In the genomic region with DNA sequence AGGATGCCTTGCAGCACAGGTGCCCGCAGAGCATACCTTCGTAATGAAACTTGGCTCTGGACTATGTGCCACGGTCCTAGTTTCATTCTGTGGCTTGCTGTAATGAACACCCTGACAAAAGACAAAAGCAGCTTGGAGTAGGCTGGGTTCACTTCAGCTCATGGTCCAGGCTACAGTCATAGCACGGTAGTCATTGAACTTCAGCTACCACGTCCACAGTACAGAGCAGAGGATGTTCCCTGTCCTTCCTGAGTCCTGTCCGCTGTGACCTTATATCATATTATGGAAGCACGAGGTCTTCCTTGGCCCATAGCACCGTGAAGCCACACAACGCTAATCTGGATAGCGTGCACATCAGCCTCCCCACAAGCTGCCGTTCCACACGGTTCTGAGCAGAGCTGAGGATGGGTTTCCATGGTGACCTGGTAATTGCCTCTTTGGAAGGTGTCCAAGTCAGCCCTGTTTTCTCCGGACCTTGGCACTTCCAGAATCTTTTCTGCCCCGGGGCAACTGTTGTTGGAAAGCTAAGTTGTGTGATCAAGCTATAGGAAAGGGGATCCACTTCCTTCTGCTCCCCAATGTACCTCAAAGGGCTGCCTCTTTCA, we compare ENCODE assay signal across 11 mouse cellular contexts. TPM values are rescaled to one million over a fixed set of nuclear protein-coding genes. Genes with fewer than 3 reads are reported as not detected.
DNase-seq lines count a peak whose midpoint lies in the region; ATAC-seq and TF ChIP-seq lines count a peak whose summit lies in the region.
"Had no signal": no experiment of that assay in that cellular context is flagged by ENCODE, and none has a peak within 500 bp of the region (broad histone marks: within the 10 kb centered on the region; RNA-seq: fewer than 3 reads in every experiment).

No protein-coding gene starts in this region.

- H3K4me1 ChIP-seq in midbrain, embryonic 11.5 days (ENCODE audit: control insufficient read depth, insufficient read depth, low read length) = no peaks in the 10 kb centered on the region
- peaks cover 8% of the 10 kb centered on the region; the same call in 1 of the 2 replicates for H3K4me1 ChIP-seq in midbrain, embryonic 10.5 days
- no peaks in the 10 kb centered on the region for H3K4me1 ChIP-seq in midbrain, embryonic 16.5 days (ENCODE audit: control insufficient read depth, insufficient read depth, low read length)
- H3K4me1 ChIP-seq: limb, embryonic 13.5 days had no signal

- TF ChIP-seq CTCF in layer of hippocampus, adult 2 months (conservative IDR thresholded peaks at IDR 0.05) = no peak

- no peaks in the 10 kb centered on the region for H3K27me3 ChIP-seq in midbrain, embryonic 11.5 days (ENCODE audit: control insufficient read depth, insufficient read depth, low read length)
- no peaks in the 10 kb centered on the region for H3K27me3 ChIP-seq in midbrain, embryonic 10.5 days (ENCODE audit: low read depth, poor library complexity, severe bottlenecking)
- H3K27me3 ChIP-seq in midbrain, embryonic 16.5 days (ENCODE audit: control insufficient read depth, insufficient read depth, low read depth, low read length) = no peaks in the 10 kb centered on the region

- H3K9me3 ChIP-seq in midbrain, embryonic 11.5 days (ENCODE audit: control insufficient read depth, low read length) = no peaks in the 10 kb centered on the region
- no peaks in the 10 kb centered on the region for H3K9me3 ChIP-seq in midbrain, embryonic 10.5 days (replicated peaks)
- H3K9me3 ChIP-seq in midbrain, embryonic 16.5 days (replicated peaks; ENCODE audit: control insufficient read depth, low read length, poor library complexity, severe bottlenecking) = no peaks in the 10 kb centered on the region
- H3K9me3 ChIP-seq: limb, embryonic 13.5 days had no signal

- no peaks in the 10 kb centered on the region for H3K36me3 ChIP-seq in midbrain, embryonic 11.5 days (ENCODE audit: control insufficient read depth, insufficient read depth, low read length)
- H3K36me3 ChIP-seq in midbrain, embryonic 10.5 days = no peaks in the 10 kb centered on the region
- H3K36me3 ChIP-seq in midbrain, embryonic 16.5 days (ENCODE audit: control insufficient read depth, insufficient read depth, low read length) = no peaks in the 10 kb centered on the region
- H3K36me3 ChIP-seq: limb, embryonic 13.5 days had no signal

- H3K4me2 ChIP-seq in midbrain, embryonic 11.5 days = no peak overlapping the region
- H3K4me2 ChIP-seq in midbrain, embryonic 16.5 days (ENCODE audit: low read length) = no peak overlapping the region
- H3K4me2 ChIP-seq: limb, embryonic 13.5 days had no signal

- H3K9ac ChIP-seq in midbrain, embryonic 11.5 days (ENCODE audit: low read length) = no peak overlapping the region
- H3K9ac ChIP-seq in midbrain, embryonic 16.5 days (ENCODE audit: low read depth, low read length) = no peak overlapping the region
- H3K9ac ChIP-seq: limb, embryonic 13.5 days had no signal

- no peak for ATAC-seq in midbrain, embryonic 11.5 days (ENCODE audit: low FRiP score)
- ATAC-seq in midbrain, embryonic 16.5 days = peak; percentile 85

- WGBS in midbrain, embryonic 11.5 days = 91% methylated on average over 14 of the region's 14 CpGs
- 90% methylated on average over 14 of the region's 14 CpGs for WGBS in midbrain, embryonic 10.5 days
- 54% methylated on average over 14 of the region's 14 CpGs for WGBS in midbrain, embryonic 16.5 days

- no peak overlapping the region for H3K27ac ChIP-seq in midbrain, embryonic 11.5 days (ENCODE audit: low read depth, low read length)
- H3K27ac ChIP-seq in midbrain, embryonic 10.5 days (replicated peaks) = no peak overlapping the region
- H3K27ac ChIP-seq in layer of hippocampus, adult 2 months = no peak overlapping the region
- no peak overlapping the region for H3K27ac ChIP-seq in midbrain, embryonic 16.5 days (ENCODE audit: low read length)
- H3K27ac ChIP-seq: limb, embryonic 13.5 days; macrophage had no signal

- peak; percentile 82 for DNase-seq in cerebellum, postnatal 10 days
- DNase-seq in cerebellum, adult 11 months = no peak
- peak; percentile 41 for DNase-seq in midbrain, embryonic 11.5 days (ENCODE audit: low spot score, missing footprints)
- no peak for DNase-seq in midbrain, embryonic 10.5 days (ENCODE audit: low spot score)
- peak; percentile 16 to 31 for DNase-seq in layer of hippocampus, adult 2 months (ENCODE audit: low spot score in 2 of 2)
- DNase-seq in B cell, adult 2 months = no peak
- no peak for DNase-seq in lung, postnatal 25 days (ENCODE audit: low spot score)
- DNase-seq: kidney, adult 18-20 months had no signal

- no peak overlapping the region for H3K4me3 ChIP-seq in midbrain, embryonic 11.5 days (ENCODE audit: low read depth, low read length)
- no peak overlapping the region for H3K4me3 ChIP-seq in midbrain, embryonic 10.5 days
- no peak overlapping the region for H3K4me3 ChIP-seq in layer of hippocampus, adult 2 months
- H3K4me3 ChIP-seq in midbrain, embryonic 16.5 days (ENCODE audit: low read depth, low read length) = no peak overlapping the region
- H3K4me3 ChIP-seq: limb, embryonic 13.5 days had no signal

RNA-seq across cellular contexts. Expression of a gene that starts 42.5 kb away (rescaled TPM):
- polyA plus RNA-seq in midbrain, embryonic 11.5 days (2014; fragmentation: Nextera tagmentation; extraction: Ambion mirVana) = 6.8 and 8.5 TPM in 2 replicates
- polyA plus RNA-seq in midbrain, embryonic 10.5 days (2016; fragmentation: Nextera tagmentation; extraction: Ambion mirVana) = 8.3 and 9.8 TPM in 2 replicates
- 10 to 100 TPM in 1 of 2 experiments, 1 to 10 TPM in 1; 8.5 to 12.4 TPM for total RNA-seq in layer of hippocampus, adult 2 months (2021)
- 60.1 and 63.4 TPM in 2 replicates for polyA plus RNA-seq in midbrain, embryonic 16.5 days (2015; fragmentation: Nextera tagmentation; extraction: Ambion mirVana)
- polyA plus RNA-seq: macrophage had no signal

Comparison
In these comparisons a context has a peak if more than half of its experiments do, and no peak if none do; other contexts are left out.
1. DNase-seq: peak in cerebellum, postnatal 10 days (2 of 2), midbrain, embryonic 11.5 days (single experiment) and layer of hippocampus, adult 2 months (2 of 2); none in cerebellum, adult 11 months (single experiment), midbrain, embryonic 10.5 days (single experiment), B cell, adult 2 months (0 of 2) and lung, postnatal 25 days (single experiment).